Mouse (Mus musculus) spleen, adult 12 weeks (tissue): ENCODE results near the gene Tnfaip1.

Experiments
- DNase-seq: peaks from one replicate; pipeline ENCODE4 v3.0.0; 2022; ENCODE audit warnings: low spot score

Tnfaip1 gene

DNA sequence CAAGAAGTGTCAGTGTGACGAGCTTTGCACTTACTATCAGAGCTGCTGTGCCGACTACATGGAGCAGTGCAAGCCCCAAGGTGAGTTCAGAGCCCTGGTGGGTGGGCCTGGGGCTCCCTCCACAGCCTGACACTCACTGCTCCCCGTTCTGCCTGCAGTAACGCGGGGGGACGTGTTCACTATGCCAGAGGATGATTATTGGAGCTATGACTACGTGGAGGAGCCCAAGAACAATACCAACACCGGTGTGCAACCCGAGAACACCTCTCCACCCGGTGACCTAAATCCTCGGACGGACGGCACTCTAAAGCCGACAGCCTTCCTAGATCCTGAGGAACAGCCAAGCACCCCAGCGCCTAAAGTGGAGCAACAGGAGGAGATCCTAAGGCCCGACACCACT is 36.6 kb downstream of the Tnfaip1 start:
- no peak for DNase-seq

DNA sequence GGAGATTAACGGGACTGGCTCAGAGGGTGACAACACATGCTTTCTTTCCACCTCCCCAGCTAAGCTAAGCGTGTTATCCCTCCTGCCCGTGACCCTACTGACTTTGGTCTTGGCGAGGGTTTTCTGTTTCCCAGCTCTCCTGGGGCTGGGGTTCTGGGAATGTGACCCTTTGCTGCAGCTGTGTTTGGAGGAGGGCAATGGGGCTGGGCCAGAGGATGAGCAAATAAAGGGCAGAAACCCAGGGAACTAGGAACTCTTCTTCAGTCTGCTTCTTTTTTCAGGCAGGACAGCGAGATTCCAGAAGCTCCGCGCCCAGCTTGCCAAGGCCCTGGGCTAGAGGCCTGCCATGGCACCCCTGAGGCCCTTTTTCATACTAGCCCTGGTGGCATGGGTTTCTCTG is 37.1 kb downstream of the Tnfaip1 start, which contains the start of gene Vtn:
TSS of gene Vtn (plus strand) at position 88 of the 400 bp plus-strand sequence.
- no peak for DNase-seq

DNA sequence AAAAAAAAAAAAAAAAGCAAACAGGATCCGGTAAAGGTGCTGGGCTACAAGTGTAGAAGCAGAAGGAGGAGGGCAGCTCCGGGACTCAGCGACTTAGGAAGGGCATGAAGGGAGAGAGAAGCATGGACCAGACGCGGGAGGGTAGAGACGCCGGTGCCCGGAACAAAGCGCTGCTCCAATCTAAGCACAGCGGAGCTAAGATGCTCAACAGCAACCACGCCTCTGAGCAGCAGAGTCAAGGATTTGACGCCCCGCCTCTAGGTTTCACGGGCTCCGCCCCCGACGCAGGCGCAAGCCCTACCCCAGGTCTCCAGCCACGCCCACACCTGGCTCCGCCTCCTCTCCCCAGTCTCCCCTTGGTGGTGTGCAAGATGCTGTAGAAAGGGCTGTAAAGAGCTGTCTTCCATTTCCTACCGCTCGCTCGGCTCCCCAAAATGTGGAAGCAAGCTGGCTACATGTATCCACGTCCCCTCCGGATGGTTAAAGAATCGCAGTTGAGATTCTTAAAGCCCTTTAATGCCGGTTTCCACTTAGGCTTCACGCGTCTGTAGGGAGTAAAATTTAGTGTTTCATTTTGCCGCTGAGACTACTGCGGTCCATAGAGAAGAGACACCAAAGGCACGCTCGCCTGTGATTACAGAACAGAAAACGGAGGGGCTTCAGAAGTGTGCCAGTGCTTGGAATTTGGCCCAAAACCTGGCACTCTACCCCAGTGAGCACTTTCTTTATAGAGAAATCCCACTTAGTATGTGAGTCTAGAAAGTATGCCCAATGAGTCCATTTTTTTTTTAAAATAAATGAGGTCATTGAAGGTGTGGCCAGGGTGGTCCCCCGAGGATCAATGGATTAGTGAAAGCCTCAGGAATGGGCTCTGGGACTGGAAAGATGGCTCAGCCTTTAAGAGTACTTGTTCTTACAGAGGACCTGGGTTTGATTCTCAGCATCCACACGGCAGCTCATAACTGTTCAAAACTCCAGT is 38.3 kb downstream of the Tnfaip1 start, which contains the start of gene Sarm1:
TSS of gene Sarm1 (minus strand) at position 211 of the 979 bp plus-strand sequence.
- DNase-seq: peak; percentile 87

DNA sequence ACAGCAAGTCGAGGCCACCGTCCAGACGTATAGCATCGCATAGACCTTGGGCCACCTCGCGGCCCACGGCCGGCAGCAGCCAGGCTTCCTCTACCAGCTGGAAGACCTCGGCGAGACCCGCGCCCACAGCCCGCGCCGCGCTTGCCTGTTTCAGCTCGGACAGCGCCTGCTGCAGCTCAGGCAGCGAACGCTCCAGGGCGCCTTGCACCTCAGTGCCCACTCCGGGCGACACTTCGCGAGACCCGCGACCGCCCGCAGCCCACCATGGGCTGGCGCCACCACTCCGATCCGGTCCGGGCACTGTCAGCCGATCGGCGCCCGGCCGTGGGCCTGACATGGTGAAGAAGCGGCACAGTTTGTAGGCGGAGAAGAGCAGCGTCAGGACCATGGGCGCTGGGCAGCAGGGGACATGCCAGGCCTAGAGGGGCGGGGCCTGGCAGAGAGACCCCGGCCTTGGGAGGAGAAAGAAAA is 39.0 kb downstream of the Tnfaip1 start:
- no peak for DNase-seq

DNA sequence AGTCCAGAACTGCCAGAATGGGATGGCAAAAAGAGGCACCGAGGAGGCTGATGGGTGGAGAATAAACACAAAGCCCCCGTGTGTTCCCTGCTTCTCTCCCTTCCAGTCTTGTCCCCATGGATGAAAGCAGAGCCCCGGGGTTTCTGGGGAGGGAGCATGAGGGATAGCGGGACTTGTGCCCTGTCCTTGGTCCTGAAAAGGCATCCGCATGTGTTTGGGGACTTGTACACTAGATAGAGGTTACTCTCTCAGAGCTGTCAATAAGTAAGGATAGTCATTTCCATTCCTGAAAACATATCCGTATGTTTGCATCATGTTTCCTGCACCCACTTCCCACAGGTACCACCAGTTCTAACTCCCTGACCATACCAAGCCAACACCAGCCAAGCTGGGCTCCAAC is 40.2 kb downstream of the Tnfaip1 start:
- DNase-seq: no peak

DNA sequence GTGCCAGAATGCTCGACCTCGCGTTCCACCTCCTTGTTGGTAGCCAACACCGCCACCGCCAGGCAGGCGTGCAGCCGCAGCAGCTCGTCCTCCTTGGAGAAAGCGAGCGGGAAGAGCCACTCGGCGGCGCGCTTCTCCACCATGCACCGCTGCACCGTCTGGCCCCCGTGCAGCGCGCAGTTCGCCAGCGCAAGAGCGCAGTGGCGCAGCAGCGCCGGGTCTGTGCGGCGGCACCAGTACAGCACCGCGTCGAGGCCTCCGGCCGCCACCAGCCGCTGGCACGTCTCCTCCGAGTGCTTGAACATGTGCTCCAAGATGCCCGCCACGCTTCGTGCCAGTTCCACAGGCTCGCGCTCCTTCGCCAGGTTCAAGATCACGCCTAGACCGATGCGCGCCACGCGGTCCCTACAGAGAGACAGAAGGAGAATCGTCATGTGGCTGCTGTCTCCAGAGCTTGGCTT is 45.3 kb downstream of the Tnfaip1 start:
- no peak for DNase-seq

DNA sequence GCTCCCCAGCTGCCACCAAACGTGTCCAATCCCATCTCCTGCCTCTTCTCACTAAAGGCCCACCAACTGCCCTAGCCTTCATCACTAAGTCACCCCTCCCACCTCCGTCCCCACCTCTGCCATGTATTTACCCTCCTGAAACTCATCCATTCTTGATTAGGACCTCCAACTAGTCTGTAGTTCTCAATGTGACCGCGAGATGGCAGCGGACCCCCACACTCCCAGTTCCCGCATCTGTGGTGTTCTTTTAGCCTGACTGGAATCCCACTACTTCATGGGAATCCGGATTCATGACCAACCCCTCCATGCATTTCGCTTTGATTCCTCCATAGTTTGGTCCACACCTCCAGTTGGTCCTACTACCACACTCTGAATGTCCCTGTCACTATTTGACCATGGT is 48.0 kb downstream of the Tnfaip1 start:
- peak; percentile 22 for DNase-seq

DNA sequence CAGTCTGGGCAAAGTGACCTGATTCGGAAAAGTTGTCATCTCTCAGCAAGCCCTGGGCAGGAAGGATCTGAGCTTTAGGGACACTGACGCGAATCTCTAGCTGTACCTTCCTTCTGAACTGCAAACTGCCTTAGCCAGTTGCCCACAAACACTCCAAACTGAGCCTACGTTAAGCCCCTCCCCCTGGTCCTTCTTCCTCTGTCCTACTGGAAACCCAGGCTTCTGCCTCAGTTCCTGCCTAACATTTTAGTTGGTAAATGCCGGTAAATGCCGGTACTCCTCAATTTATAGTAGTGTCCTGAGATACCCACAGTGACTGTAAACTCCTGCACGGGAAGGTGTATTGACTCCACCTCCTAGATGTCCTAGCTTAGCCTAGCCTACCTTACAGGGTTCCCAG is 52.5 kb downstream of the Tnfaip1 start:
- no peak for DNase-seq

DNA sequence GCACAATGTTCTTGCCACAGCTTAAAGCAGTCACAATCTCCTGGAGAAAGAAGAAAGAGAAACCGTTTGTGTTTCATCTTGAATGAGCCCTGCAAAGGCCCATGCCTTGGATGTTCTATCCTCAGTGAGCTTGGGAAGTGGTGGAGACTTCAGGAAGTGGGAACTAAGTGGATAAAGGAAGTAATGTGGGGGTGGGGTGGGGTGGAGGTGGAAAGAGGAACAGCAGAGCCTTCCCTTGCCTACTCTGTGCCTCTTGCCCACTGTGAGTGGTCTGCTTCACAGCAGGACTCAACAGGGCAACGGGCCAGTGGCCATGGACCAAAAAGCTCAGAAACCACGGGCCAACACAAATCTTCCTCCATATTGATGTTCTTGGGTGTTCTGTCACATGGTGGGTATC is 60.8 kb downstream of the Tnfaip1 start:
- no peak for DNase-seq
